Mouse (Mus musculus): ENCODE measurements around the gene Il13.
A peak's percentile ranks its signal among the peaks of the same experiment; 100 is the strongest.

Gene Il13

DNA sequence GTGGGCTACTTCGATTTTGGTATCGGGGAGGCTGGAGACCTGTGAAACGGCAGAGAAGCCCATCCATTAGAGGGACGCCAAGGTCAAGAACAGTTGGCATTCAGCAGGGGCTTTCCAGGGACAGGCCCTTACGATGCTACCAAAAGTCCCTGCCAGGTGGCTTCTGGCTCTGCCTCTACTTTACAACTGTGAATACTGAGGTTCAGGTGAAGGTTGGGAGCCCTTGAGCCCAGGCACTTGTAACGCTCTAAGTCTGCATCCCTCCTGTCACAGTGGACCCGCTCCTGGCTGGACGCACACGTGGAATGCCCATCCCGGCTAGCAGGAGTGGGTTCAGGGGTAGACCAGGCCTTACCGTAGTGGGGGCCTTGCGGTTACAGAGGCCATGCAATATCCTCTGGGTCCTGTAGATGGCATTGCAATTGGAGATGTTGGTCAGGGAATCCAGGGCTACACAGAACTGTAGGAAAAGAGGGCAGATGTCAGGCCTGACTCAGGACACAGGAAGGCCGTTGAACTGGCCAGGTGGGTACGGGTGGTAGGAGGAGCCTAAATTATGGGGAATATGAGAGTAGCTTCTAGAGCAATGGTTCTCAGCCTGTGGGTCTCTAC, 2.3 kb downstream of the Il13 start:
- DNase-seq (ENCODE audit: low read depth, low spot score), result no peak

DNA sequence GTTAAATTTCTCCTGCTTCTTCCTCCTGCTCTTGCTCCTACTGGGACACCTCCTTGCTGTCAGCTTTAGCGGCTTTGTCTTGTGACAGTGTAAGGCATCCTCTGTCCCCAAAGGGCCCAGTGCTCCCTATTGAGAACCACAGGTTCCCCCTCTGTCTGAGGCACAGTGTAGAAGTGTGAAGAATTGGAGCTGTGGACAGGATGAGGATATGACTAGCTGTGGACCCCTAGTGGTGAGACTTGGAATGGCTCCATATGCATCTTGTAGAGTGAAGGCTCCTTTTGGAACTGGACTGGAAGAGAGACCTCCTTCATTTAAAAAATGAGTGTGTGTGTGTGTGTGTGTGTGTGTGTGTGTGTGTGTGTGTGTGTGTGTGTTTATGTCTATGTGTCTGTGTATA, 6.6 kb downstream of the Il13 start:
- DNase-seq (ENCODE audit: low read depth, low spot score), result peak; percentile 63

DNA sequence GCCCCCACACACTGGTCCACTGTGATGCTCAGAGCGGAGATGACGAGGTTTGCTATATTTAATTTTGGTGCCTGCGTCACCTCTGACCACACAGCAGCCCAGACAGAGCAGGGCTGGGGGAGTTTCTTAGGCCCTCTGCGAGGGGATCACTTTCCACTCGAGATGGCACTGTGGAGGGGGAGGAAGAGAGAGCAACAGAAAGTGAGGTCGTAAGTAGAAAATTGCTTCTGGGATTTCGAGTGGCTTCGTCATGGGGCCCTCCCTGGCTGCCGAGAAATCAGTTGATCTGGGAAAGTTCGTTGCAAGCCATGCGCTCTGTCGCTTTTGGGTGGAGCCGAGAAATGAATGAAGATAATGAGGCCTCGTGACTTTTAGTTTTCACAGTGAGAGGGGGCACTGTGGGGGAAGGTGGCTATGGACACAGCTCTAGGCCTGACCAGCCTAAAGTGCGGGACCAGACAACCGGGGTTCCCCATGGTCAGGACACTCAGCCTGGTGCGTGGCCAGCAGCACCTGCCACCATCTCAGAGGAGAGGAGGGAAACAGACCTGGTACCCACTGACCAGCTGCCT, 7.6 kb downstream of the Il13 start:
- no peak for DNase-seq (ENCODE audit: low read depth, low spot score)

DNA sequence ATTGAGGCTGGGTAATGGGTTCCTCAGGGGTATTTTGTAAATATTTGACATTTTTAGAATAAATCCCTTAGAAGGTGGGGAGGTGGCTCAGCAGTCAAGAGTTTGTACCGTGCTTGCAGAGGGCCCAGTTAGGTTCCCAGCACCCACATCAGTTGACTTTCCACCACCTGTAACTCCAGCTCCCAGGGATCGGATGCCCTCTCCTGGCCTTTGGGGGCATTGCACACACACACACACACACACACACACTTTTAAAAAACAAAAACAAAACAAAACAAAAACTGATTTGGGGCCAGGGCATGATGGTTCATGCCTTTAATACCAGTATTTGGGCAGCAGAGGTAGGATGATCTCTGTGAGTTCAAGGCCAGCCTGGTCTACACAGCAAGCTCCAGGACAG, 10.4 kb downstream of the Il13 start:
- DNase-seq (ENCODE audit: low read depth, low spot score), result no peak

DNA sequence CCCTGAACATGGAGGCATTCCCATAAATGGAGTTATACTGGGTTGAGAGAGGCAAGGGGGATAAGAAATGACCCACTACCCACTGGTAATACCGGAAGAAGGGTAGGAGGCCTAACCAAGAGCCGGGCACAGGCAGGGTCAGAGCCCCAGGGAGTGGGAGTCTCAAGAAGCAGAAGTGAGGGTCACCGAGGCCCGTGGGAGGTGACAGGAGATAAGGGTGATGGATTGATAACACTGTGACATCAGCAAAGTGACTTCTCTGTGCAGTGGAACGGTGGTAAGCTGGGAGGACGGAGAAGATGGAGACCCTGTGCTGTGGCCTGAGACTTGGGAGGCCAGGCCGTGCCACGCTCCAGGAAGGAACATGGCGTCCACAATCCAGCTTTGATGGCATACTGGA, 10.9 kb downstream of the Il13 start:
- no peak for DNase-seq (ENCODE audit: low read depth, low spot score)

DNA sequence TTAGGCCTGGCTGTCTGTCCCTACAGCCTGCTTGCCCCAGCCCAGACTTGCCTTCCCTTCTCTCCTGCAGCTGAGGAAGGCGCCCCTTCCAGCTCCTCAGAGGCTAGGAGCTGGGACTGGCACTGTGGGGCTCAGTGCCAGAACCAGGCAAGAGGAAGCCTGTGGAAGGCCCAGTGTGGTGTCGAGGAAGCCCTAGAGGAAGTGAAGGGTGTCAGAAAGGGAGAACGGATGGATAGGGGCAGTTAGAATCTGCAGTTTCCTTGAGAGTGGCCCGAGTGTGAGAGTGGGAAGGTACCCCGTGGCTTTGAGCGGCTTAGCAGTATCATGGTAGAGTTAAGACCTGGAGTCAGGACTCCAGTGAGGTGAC, 12.1 kb downstream of the Il13 start:
- no peak for DNase-seq (ENCODE audit: low read depth, low spot score)

DNA sequence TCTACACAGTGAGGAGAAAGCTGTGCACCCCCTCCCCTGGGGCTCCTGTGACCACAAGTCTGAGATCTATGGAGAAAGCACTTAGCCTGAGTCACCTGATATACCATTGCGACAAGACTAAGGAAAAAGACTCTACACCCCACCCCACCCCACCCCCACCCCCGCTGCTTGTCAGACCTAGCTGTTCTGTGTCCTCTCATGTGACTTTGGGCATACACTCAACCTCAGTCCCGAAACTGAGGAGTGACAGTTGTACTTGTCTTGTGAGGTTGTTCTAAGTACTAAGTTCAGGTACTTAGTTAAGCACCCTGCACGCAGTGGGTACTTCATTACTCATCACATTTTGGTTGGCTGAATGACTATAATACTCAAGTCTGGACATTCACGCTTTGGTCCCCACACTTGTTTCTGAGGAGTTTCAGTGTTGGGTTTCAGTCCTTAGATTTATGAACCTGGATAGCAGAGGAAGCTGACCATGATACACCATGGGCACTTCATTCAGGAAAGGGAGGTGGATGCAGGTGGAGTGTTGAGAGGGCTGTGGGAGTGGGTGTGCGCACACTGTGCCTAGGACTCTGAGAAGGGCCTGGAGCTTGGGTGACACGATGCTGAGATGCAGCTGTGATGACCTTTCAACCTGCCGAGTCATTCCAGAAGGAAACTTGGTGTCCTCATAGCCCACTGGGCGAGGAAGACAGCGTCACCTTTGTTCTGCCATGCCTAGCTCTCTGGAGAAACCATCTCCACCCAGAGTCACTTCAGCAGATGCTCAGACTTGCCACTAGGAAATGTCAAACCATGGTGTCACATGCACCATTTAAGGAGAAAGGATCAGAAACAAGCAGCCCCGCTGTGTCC, 12.7 kb downstream of the Il13 start:
- DNase-seq (ENCODE audit: low read depth, low spot score), result no peak

DNA sequence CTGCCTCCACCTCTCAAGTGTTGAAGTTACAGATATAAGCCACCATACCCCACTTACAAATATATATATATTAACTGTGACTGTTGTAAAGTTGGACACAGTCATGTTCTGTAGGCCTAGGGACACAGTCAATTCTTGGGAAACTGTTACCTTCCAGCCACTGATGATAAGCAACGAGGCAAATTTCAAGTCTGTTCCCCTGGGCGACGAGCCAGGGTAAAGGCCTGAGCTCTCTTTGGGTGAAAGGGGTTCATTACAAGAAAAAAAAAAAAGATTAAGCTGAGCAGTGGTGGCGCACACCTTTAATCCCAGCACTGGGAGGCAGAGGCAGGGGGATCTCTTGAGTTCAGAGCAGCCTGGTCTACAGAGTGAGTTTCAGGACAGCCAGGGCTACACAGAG, 14.4 kb downstream of the Il13 start:
- DNase-seq (ENCODE audit: low read depth, low spot score), result no peak

DNA sequence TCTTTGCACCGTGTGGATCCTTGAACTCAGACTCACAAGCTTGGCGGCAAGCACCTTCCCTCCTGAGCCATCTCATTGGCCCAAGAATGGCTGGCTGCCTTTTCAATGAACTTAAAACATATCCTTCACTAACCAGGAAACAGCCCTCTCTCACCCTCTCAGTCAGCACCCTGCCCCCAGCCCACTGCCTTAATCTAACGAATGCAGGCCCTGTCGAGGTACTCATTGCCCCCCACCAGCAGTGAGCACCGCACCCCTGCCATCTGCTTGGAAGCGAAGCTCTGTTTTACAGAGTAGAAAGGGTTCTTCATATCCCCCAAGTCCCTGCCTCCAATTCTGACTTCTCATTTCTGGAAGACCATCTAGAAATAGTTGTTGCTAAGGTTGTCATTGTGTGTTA, 15.1 kb downstream of the Il13 start:
- no peak for DNase-seq (ENCODE audit: low read depth, low spot score)

DNA sequence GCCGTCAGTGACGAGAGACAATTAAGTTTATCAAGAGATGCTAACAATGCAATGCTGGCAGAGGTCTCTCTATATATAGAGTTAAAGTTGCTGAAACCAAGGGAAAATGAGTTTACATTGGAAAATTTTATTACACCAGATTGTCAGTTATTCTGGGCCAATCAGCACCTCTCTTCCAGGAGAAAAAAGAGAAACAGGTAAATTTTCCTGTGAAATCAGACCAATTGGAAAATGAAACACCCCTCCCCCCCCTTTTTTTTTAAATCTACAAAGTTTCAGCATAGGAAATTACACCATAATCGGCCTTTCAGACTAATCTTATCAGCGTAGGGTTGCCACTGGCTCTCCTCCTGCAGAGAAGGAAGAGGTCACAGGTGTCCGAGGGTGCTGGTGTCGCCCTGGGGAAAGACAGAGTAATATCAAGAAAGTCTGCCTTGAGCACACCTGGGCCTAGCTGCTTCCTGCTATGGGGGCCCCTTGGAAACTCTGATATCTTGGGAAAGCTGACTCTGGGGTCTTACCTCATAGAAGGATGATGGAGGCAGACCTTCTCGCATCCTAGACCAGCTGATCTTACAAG, 15.8 kb downstream of the Il13 start, which contains the start of gene Il4:
Gene Il4 (minus strand): TSS at position 51 of the 580 bp plus-strand sequence.
- no peak for DNase-seq (ENCODE audit: low read depth, low spot score)

DNA sequence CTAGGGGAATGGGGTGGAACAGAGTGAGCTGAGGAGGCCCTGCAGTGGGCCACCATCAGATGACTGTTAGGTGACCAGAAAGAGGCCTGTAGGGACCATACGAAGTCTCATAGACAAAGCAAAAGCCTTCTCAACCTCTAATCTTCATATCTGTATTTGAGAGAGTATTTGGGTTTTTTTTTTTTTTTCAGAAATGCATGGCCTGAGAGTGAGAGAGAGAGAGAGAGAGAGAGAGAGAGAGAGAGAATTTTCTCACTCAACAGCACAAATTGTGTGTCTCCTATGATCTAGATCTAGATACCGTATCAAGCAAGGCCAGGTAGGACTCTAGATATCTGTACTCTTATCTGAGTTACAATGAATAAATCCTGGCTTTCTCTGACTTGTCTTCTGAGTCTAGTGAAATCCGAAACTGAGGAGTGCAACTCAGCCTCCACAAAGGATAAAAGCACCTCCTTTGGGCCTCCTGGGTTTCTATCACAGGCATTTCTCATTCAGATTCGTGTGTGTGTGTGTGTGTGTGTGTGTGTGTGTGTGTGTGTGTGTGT, 16.9 kb downstream of the Il13 start:
- DNase-seq (ENCODE audit: low read depth, low spot score), result no peak

DNA sequence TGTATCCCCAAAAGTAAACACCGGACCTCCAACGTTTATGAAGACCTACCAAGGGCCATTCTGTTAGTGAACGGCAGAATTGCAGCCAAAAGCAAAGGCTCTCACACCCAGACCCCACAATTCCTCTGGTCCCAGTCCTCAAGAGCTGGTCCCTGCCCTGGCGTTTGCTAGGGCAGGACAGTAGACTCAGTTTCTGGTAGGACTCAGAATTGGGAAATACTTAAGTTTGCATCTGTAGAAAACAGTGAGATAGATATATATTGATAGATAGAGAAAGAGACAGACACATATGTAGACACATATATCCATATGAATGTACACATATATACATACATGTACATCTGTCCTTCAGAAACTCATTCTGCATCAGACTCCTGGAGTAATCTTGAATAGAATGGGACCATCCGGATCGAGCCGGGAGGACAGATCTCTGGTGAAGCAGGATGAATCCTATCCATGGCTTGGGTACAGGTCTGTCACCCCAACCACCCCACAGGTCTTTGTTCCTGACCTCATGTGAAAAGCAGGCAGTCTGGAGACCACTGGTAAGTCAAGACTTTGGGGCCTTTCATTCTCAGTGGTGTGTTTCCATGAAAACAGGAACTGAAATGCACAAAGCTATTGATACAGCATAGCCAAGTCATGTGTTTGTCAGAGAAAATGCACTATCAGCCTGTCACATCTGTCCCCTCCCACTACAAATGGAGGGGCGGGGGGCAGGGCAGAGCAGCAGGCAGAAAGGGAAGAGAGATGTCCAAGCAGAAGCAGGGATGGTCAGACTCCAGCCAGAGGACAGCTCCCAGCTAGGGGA, 17.5 kb downstream of the Il13 start:
- no peak for DNase-seq (ENCODE audit: low read depth, low spot score)

DNA sequence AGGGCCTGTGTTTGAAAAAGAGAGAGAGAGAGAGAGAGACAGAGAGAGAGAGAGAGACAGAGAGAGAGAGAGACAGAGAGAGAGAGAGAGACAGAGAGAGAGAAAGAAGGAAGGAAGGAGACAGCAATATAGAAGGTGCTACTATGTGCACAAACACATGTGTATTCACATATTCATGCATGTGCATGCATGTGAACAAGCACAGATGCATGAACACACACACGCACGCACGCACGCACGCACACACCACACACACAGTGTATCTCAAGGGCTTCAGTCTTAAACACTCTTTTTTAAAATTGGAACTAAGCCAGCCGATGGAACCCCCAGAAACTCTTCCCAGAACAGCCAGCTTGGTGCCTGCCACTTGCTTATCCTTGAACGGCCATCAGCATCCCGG, 18.9 kb downstream of the Il13 start:
- DNase-seq (ENCODE audit: low read depth, low spot score), result no peak

DNA sequence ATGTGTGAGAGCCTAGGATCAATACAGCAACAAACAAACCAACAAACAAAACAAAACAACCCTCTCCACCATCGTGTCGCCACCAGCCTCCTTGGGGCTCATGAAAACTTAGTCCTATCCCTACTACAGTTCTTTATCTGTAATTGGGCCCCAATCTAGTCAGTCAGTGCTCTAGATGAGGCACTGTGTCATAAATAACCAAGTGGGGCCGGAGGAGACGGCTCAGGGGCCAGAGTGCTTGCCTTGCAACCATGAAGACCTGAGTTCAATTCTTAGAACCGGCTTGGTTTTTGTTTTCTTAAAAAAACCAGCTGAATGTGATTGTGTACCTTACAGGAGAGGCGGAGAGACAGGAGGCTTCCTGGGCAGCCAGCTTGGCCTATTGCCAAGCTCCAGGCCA, 19.3 kb downstream of the Il13 start:
- DNase-seq (ENCODE audit: low read depth, low spot score), result no peak

DNA sequence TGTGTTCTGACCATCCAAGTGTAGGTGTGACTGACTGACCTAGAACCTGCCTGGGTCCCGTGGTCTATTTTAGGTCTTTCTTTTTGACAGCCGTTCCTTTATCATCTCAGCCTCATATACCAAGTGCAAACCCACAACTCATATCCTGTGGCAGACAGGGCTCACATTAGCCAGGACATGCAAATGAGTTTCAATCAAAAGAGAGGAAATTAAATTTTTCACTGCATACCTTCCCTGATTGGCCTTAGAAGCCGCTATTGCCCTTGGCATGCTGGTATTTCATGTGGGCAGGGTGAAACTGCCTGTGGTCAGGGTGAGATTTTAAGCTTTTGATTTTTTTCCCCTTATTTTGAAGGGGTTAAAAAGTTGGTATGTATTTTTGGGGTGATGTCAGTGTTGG, 24.8 kb downstream of the Il13 start:
- DNase-seq (ENCODE audit: low read depth, low spot score), result no peak

DNA sequence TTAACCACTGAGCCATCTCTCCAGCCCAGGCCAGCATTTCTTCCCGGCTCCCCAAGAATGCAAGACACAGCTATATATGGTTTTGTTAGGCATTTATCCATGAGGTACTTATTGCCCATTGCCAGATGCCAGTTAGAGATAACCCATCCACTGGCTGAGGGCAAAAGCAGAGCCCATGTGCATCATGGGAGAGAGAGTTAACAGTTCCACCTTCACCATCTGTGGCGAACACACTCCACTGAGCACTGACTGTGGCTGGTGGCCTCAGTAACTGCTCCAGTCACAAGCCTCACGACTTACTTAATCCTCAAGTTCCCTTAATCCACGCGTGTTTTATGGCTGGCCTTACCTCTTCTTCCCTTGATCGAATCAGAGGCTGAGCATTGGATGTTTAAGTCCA, 25.3 kb downstream of the Il13 start:
- no peak for DNase-seq (ENCODE audit: low read depth, low spot score)

DNA sequence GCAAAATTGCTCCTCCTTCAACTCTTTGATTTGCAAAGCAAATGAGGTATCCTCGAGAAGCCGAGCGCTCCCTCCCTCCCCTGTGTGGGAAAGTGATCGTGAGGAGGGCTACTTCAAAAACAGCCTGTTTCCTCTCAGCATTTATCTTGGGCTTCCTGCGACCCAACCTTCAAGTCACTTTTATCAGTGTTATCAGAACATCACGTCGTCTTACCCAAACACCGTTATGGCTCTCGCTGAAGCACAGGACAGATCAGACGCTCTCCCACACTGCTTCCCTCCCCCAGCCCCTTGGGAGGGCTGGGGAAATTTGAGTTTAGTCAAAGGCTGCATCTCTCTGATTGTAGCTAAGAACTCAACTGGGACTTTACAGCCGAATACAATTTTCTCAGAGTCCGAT, 28.9 kb downstream of the Il13 start:
- no peak for DNase-seq (ENCODE audit: low read depth, low spot score)

DNA sequence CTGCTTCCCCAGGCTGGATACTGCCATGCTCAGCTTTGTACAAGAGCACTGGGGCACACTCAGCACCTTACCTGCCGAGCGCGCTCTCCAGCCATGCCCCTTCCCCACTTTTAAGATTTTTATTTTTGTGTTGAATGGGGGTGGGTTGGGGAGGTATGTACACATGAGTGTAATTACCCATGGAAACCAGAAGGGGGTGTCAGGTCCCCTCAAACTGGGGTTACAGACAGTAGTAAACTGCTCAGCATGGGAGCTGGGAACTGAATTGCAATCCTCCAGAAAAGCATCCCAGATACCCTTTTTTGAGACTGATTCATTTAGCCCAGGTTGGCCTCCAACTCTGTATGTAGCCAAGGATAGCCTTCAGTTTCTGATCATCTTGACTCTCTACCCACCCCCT, 29.5 kb downstream of the Il13 start:
- no peak for DNase-seq (ENCODE audit: low read depth, low spot score)

DNA sequence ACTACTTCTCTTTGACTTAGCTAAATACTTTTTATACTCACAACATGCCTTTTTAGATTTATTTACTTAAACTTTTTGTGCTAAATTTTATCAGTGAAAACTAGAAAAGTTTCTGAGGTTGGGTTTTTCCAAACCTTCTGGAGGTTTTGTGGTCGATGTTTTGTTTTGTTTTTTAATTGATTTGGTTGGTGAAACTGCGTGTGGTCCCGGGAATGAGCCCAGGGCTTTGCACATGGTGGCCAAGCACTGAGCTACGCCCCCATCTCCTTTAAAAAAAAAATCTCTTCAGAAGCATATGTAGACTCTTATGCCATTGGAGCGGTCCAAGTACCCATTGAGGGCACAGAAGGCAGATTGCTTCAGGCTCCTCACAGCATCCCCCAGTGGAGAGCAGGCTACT, 43.4 kb downstream of the Il13 start:
- DNase-seq (ENCODE audit: low read depth, low spot score), result no peak

DNA sequence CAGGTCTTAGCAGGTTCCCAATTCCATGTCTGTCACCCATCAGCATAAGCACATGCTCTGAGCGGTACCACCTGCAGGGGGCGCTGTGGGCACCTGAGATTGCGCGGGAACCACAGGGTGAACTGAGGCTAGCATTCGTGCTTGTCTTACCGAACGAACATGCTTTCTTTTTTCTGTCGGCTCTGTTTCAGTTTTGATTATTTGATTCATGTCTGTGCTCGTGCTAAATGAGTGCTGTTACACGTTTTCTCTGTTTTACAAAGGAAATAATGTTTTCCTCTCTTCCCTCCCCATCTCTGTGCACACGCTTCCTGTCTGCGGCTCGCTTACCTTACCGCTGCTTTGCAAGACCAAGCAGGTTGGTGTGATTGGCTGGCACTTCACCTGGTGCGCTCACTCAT, 44.1 kb downstream of the Il13 start:
- peak; percentile 65 for DNase-seq (ENCODE audit: low read depth, low spot score)

DNA sequence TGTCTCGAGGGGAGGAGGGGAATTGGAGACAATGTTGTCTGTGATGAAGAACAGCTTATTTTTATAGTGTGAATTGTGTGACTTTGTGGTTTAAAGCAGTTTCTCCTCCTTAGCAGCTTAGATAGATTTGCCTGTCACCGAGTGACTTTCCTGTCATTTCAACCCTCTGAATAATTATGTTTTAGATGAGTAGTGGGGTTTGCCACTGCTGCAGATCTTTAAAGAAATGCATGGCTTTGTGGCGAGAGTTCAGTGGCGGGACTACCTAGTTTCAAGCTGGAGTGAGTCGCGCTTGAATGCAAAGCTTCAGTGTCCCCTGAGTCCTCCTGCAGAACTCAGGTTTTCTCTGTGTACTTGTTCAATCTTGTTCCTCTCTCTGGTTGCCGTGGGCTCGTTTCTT, 46.2 kb downstream of the Il13 start:
- DNase-seq (ENCODE audit: low read depth, low spot score), result no peak

DNA sequence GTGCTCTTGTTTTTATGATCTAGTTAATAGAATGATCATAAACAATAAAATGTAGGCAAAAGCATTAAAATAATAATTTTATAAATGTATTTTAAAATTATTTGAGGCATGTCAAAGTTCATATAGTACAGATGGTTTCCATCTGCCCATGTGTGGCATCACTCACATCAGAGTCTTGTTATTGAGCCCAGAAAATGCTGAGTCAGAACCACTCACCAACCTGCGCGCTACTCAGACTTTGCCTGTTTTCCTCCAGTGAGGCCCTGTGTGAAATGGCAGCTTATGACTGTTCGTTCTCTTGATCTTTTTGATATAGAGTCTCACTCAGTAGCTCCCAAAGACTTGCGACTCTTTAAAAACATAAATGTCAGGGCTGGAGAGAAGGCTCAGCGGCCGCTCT, 49.0 kb downstream of the Il13 start:
- DNase-seq (ENCODE audit: low read depth, low spot score), result no peak
